Mouse (Mus musculus) stomach, embryonic 15.5 days (tissue): Measurements from ENCODE around the gene Disp2. TPM values are rescaled to one million over a fixed set of nuclear protein-coding genes. Genes with fewer than 3 reads are reported as not detected.

ENCODE experiments used
- polyA plus RNA-seq: library from polyadenylated mRNA; unstranded; fragments of >200 nt; fragmentation: Nextera tagmentation; extraction: Ambion mirVana; gene quantifications from 2 replicates; pipeline ENCODE4 v1.2.1, GENCODE M21; 2015

Disp2 gene
- polyA plus RNA-seq, 1 experiment from 2014 or later: 2.8 TPM

Other genes with a start within 250 kb of the Disp2 start
- 3.6 and 5.2 TPM in 2 replicates for gene Bmf, start 230.0 kb upstream of the Disp2 start, polyA plus RNA-seq
- gene Bub1b, start 181.5 kb upstream of the Disp2 start, polyA plus RNA-seq: 66.9 and 72.0 TPM in 2 replicates
- 3.6 and 4.8 TPM in 2 replicates for gene Pak6, start 116.4 kb upstream of the Disp2 start, polyA plus RNA-seq
- gene Ankrd63, start 75.8 kb upstream of the Disp2 start, polyA plus RNA-seq: 0.04 and 0.08 TPM in 2 replicates
- 1.5 and 1.8 TPM in 2 replicates for gene Plcb2, start 51.3 kb upstream of the Disp2 start, polyA plus RNA-seq
- 22.6 and 23.1 TPM in 2 replicates for gene Inafm2, start 34.0 kb upstream of the Disp2 start, polyA plus RNA-seq
- 1.4 and 1.5 TPM in 2 replicates for gene Ccdc9b, start 17.1 kb upstream of the Disp2 start, polyA plus RNA-seq
- gene Phgr1, start 7.0 kb upstream of the Disp2 start, polyA plus RNA-seq: 28.1 and 31.4 TPM in 2 replicates
- gene Knstrn, start 34.3 kb downstream of the Disp2 start, polyA plus RNA-seq: 88.1 and 91.5 TPM in 2 replicates
- gene Ivd, start 82.2 kb downstream of the Disp2 start, polyA plus RNA-seq: 55.1 and 58.9 TPM in 2 replicates
- 5.7 TPM in 2 replicates for gene Bahd1, start 120.7 kb downstream of the Disp2 start, polyA plus RNA-seq
- gene Chst14, start 146.8 kb downstream of the Disp2 start, polyA plus RNA-seq: 26.3 and 26.9 TPM in 2 replicates
- gene Ccdc32, start 249.7 kb downstream of the Disp2 start, polyA plus RNA-seq: 22.3 and 24.7 TPM in 2 replicates